Mouse (Mus musculus): Measurements from ENCODE around the gene Gm14391.
"Not testable (repeated sequence)": the region's sequence is repeated elsewhere in the genome, so short reads cannot be mapped to it uniquely, and the experiment has no call there.

Gene Gm14391

DNA sequence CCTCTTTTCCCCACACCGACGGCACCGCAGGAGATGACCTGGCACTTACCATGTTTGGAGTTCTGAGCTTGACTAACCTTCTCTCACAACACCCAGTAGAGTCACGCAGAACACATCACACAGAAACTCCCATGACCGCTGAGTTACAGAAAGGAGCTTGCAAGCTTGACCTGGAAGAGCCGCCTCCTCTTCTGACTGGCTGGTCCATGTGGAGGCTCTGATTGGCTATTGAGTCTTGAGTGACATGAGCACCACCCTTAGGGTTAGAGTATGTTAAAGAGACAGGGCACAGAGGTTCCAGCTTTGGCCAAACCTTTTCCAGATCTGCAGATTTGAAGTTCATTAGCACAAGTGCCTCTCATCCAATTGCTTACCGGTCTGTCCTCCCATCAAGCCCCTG, at the start of gene Gm14391:
Gene Gm14391 (minus strand): TSS at position 186 of the 400 bp plus-strand sequence.
- in situ Hi-C loops (cut with MboI; ENCODE audit: unreplicated experiment in 2 of 2): not testable (repeated sequence)

DNA sequence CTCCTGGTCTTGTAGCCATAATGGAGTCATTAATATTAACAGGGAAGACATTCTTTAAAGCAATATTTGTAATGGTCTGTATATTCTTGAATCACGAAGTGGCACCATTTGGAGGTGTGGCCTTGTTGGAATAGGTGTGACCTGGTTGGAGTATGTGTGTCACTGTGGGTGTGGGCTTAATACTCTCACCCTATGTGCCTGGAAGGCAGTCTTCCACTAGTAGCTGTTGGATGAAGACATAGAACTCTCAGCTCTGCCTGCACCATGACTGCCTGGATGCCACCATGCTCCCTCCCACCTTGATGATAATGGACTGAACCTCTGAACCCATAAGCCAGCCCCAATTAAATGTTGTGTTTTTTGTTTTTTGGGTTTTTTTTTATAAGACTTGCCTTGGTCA, 27.7 kb downstream of the Gm14391 start:
- in situ Hi-C loops (cut with MboI; ENCODE audit: unreplicated experiment in 2 of 2): not testable (repeated sequence)

GRCm38 (mm10) chr2:175176312-175176711, 30.4 kb downstream of the Gm14391 start:
- in situ Hi-C loops (cut with MboI; ENCODE audit: unreplicated experiment in 2 of 2): no loop called here

GRCm38 (mm10) chr2:175175401-175176180, 31.1 kb downstream of the Gm14391 start, which contains the start of gene Gm14443:
Gene Gm14443, minus strand, starts transcription at chr2:175175871.
- in situ Hi-C loops (cut with MboI; ENCODE audit: unreplicated experiment in 2 of 2): not testable (repeated sequence)

DNA sequence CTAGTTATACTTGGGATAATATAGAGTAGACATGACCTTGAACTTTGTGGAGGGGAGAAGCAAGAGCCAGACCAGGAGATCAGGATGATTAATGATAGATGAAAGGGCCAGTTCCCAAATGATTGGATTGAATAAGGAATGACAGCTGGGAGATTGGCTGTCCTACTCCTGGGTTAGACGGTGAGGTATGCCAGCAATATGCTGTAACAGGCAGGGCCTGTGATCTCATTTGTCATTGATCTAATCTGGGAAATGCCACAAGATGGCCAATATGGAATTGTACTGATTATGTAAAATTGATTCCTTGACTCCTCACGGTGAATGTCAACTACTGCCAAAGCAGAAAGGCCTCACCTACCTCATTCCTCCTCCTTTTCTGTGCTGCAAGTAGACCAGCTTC, 32.7 kb downstream of the Gm14391 start:
- in situ Hi-C loops (cut with MboI; ENCODE audit: unreplicated experiment in 2 of 2): not testable (repeated sequence)

DNA sequence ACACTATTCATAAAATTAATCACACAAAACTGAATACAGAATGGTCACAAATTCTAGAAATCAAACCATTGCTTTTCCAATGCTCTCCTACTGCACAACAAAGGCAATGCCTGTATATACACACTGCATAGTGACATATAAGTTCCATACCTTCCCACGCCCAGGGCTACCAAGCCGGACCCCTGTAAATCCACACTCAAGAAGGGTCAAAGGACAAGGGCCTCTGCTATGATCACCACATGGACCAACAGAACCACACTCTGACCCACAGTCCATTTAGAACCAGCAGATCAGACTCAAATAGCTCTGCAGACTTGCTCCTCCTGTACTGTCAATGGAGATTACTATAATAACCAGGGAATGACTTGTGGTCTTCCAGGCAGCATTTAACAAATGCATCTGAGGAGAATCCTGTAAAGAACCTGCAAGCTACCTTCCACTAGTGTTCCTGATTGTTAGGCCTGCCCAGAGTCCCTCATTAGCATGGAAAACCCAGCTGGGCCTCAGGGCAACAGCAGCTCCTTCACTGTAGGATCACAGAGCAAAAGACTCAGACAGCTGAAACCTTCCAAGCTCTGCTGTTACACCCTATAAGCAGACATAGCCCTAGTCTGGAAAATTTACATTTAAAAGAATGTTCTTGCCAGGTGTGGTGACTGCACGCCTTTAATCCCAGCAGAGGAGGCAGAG, 33.7 kb downstream of the Gm14391 start:
- in situ Hi-C loops (cut with MboI; ENCODE audit: unreplicated experiment in 2 of 2): not testable (repeated sequence)

GRCm38 (mm10) chr2:175172123-175172522, 34.6 kb downstream of the Gm14391 start:
- in situ Hi-C loops (cut with MboI; ENCODE audit: unreplicated experiment in 2 of 2): no loop called here

DNA sequence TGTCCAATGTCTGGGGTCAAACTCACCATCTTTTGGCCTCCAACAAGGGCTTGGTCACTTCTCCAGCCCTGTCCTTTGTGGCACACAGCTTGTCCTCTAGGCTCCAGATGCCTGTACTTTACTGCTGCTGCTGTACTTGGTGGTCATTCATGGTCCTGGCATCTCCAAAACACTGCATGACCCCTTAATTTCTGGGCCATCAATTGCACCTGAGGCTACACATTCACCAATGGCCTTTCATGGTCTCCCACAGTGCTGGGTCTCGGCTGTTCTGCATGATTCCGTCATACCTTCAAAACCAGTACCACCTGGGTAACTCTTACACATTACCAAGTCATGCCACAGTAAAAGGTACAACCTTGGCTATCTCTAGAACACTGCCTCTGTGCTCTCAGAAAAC, 39.8 kb downstream of the Gm14391 start:
- in situ Hi-C loops (cut with MboI; ENCODE audit: unreplicated experiment in 2 of 2): not testable (repeated sequence)

GRCm38 (mm10) chr2:175165110-175165509, 41.6 kb downstream of the Gm14391 start:
- in situ Hi-C loops (cut with MboI; ENCODE audit: unreplicated experiment in 2 of 2): not testable (repeated sequence)

GRCm38 (mm10) chr2:175161438-175161837, 45.3 kb downstream of the Gm14391 start:
- in situ Hi-C loops (cut with MboI; ENCODE audit: unreplicated experiment in 2 of 2): not testable (repeated sequence)

- in situ Hi-C loops (cut with MboI; ENCODE audit: unreplicated experiment in 2 of 2): no loop called here
Measured at GRCm38 (mm10) chr2:175158642-175159041, 48.1 kb downstream of the Gm14391 start.

- in situ Hi-C loops (cut with MboI; ENCODE audit: unreplicated experiment in 2 of 2): no loop called here
Measured at GRCm38 (mm10) chr2:175156696-175157095, 50.0 kb downstream of the Gm14391 start.

DNA sequence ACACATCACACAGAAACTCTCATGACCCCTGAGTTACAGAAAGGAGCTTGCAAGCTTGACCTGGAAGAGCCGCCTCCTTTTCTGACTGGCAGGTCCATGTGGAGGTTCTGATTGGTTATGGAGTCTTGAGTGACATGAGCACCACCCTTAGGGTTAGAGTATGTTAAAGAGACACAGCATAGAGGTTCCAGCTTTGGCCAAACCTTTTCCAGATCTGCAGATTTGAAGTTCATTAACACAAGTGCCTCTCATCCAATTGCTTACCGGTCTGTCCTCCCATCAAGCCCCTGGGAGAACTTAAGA, 64.8 kb downstream of the Gm14391 start, which contains the start of gene Gm14399:
Gene Gm14399 (minus strand): TSS at position 20 of the 303 bp plus-strand sequence.
- in situ Hi-C loops (cut with MboI; ENCODE audit: unreplicated experiment in 2 of 2): not testable (repeated sequence)

- in situ Hi-C loops (cut with MboI; ENCODE audit: unreplicated experiment in 2 of 2): not testable (repeated sequence)
Measured at GRCm38 (mm10) chr2:175141118-175141992, 65.4 kb downstream of the Gm14391 start.

Data from v-Abl transformed pro-B cells (cell line).